Mouse (Mus musculus): ENCODE measurements around the gene Tgfb3. TPM values are rescaled to one million over a fixed set of nuclear protein-coding genes. Genes with fewer than 3 reads are reported as not detected.
A peak's percentile ranks its signal among the peaks of the same experiment; 100 is the strongest.

Gene Tgfb3
- polyA plus RNA-seq, 1 experiment = 1.3 TPM

GRCm38 (mm10) chr12:86090764-86091163, 11.9 kb upstream of the Tgfb3 start:
- TF ChIP-seq POLR2A (IDR thresholded peaks at IDR 0.05; ENCODE audit: insufficient read depth, low read length) (no peak), CTCF (IDR thresholded peaks at IDR 0.05; ENCODE audit: low read depth, low read length) (no peak), EP300 (IDR thresholded peaks at IDR 0.05; ENCODE audit: insufficient read depth, low read depth, low read length) (no peak)
- H3K9me3 ChIP-seq (replicated peaks; ENCODE audit: control insufficient read depth, insufficient read depth, low read length, poor library complexity, severe bottlenecking) = no peaks in the 10 kb centered on the region; the same call in 1 of the 2 replicates
- H3K4me3 ChIP-seq (ENCODE audit: low read depth, low read length) = no peak overlapping the region
- H3K27me3 ChIP-seq (ENCODE audit: control insufficient read depth, insufficient read depth, low read length, poor library complexity, severe bottlenecking) = no peaks in the 10 kb centered on the region
- no peak overlapping the region for H3K27ac ChIP-seq (ENCODE audit: insufficient read depth, low read length)
- no peaks in the 10 kb centered on the region for H3K4me1 ChIP-seq (ENCODE audit: control insufficient read depth, insufficient read depth, low read length)
- H3K9ac ChIP-seq (ENCODE audit: low read depth, poor library complexity, severe bottlenecking) = no peak overlapping the region
- H3K36me3 ChIP-seq (ENCODE audit: control insufficient read depth, insufficient read depth, low read length, poor library complexity, severe bottlenecking) = no peaks in the 10 kb centered on the region

GRCm38 (mm10) chr12:86088042-86088441, 9.2 kb upstream of the Tgfb3 start:
- no peaks in the 10 kb centered on the region for H3K27me3 ChIP-seq (ENCODE audit: control insufficient read depth, insufficient read depth, low read length, poor library complexity, severe bottlenecking)
- no peaks in the 10 kb centered on the region for H3K36me3 ChIP-seq (ENCODE audit: control insufficient read depth, insufficient read depth, low read length, poor library complexity, severe bottlenecking)
- no peak overlapping the region for H3K27ac ChIP-seq (ENCODE audit: insufficient read depth, low read length)
- no peak overlapping the region for H3K4me3 ChIP-seq (ENCODE audit: low read depth, low read length)
- no peak for TF ChIP-seq CTCF (IDR thresholded peaks at IDR 0.05; ENCODE audit: low read depth, low read length)
- TF ChIP-seq POLR2A (IDR thresholded peaks at IDR 0.05; ENCODE audit: insufficient read depth, low read length) = no peak
- no peak for TF ChIP-seq EP300 (IDR thresholded peaks at IDR 0.05; ENCODE audit: insufficient read depth, low read depth, low read length)
- H3K9me3 ChIP-seq (replicated peaks; ENCODE audit: control insufficient read depth, insufficient read depth, low read length, poor library complexity, severe bottlenecking) = no peaks in the 10 kb centered on the region
- no peak overlapping the region for H3K9ac ChIP-seq (ENCODE audit: low read depth, poor library complexity, severe bottlenecking)
- no peaks in the 10 kb centered on the region for H3K4me1 ChIP-seq (ENCODE audit: control insufficient read depth, insufficient read depth, low read length)

- Histone ChIP-seq H3K27me3 (ENCODE audit: control insufficient read depth, insufficient read depth, low read length, poor library complexity, severe bottlenecking) (no peaks in the 10 kb centered on the region), H3K4me3 (ENCODE audit: low read depth, low read length) (no peak overlapping the region), H3K36me3 (ENCODE audit: control insufficient read depth, insufficient read depth, low read length, poor library complexity, severe bottlenecking) (no peaks in the 10 kb centered on the region), H3K9me3 (replicated peaks; ENCODE audit: control insufficient read depth, insufficient read depth, low read length, poor library complexity, severe bottlenecking) (no peaks in the 10 kb centered on the region), H3K27ac (ENCODE audit: insufficient read depth, low read length) (no peak overlapping the region), H3K4me1 (ENCODE audit: control insufficient read depth, insufficient read depth, low read length) (no peaks in the 10 kb centered on the region), H3K9ac (ENCODE audit: low read depth, poor library complexity, severe bottlenecking) (no peak overlapping the region)
- TF ChIP-seq CTCF (IDR thresholded peaks at IDR 0.05; ENCODE audit: low read depth, low read length) (no peak), POLR2A (IDR thresholded peaks at IDR 0.05; ENCODE audit: insufficient read depth, low read length) (no peak), EP300 (IDR thresholded peaks at IDR 0.05; ENCODE audit: insufficient read depth, low read depth, low read length) (no peak)
Measured at GRCm38 (mm10) chr12:86086550-86086949, 7.7 kb upstream of the Tgfb3 start.

GRCm38 (mm10) chr12:86085873-86086272, 7.0 kb upstream of the Tgfb3 start:
- Histone ChIP-seq H3K36me3 (ENCODE audit: control insufficient read depth, insufficient read depth, low read length, poor library complexity, severe bottlenecking) (no peaks in the 10 kb centered on the region), H3K27me3 (ENCODE audit: control insufficient read depth, insufficient read depth, low read length, poor library complexity, severe bottlenecking) (no peaks in the 10 kb centered on the region), H3K4me3 (ENCODE audit: low read depth, low read length) (no peak overlapping the region), H3K9me3 (replicated peaks; ENCODE audit: control insufficient read depth, insufficient read depth, low read length, poor library complexity, severe bottlenecking) (no peaks in the 10 kb centered on the region), H3K27ac (ENCODE audit: insufficient read depth, low read length) (no peak overlapping the region), H3K9ac (ENCODE audit: low read depth, poor library complexity, severe bottlenecking) (no peak overlapping the region), H3K4me1 (ENCODE audit: control insufficient read depth, insufficient read depth, low read length) (no peaks in the 10 kb centered on the region)
- TF ChIP-seq EP300 (IDR thresholded peaks at IDR 0.05; ENCODE audit: insufficient read depth, low read depth, low read length) = no peak
- TF ChIP-seq CTCF (IDR thresholded peaks at IDR 0.05; ENCODE audit: low read depth, low read length) = no peak
- TF ChIP-seq POLR2A (IDR thresholded peaks at IDR 0.05; ENCODE audit: insufficient read depth, low read length) = no peak

GRCm38 (mm10) chr12:86082481-86083012, 3.7 kb upstream of the Tgfb3 start, which contains the start of gene Ift43:
Ift43 (plus strand) TSS chr12:86082541.
- Histone ChIP-seq H3K4me1 (ENCODE audit: control insufficient read depth, insufficient read depth, low read length) (no peaks in the 10 kb centered on the region), H3K27ac (ENCODE audit: insufficient read depth, low read length) (no peak within 1 kb of the TSS), H3K27me3 (ENCODE audit: control insufficient read depth, insufficient read depth, low read length, poor library complexity, severe bottlenecking) (0 out of 2 replicates have a peak, but pooled peaks cover 2% of the 10 kb centered on the region), H3K36me3 (ENCODE audit: control insufficient read depth, insufficient read depth, low read length, poor library complexity, severe bottlenecking) (no peaks in the 10 kb centered on the region), H3K4me3 (ENCODE audit: low read depth, low read length) (peak within 1 kb of the TSS; percentile 96), H3K9me3 (replicated peaks; ENCODE audit: control insufficient read depth, insufficient read depth, low read length, poor library complexity, severe bottlenecking) (no peaks in the 10 kb centered on the region), H3K9ac (ENCODE audit: low read depth, poor library complexity, severe bottlenecking) (peak within 1 kb of the TSS; percentile 45)
- TF ChIP-seq EP300 (IDR thresholded peaks at IDR 0.05; ENCODE audit: insufficient read depth, low read depth, low read length) = no peak
- TF ChIP-seq POLR2A (IDR thresholded peaks at IDR 0.05; ENCODE audit: insufficient read depth, low read length) = no peak
- no peak for TF ChIP-seq CTCF (IDR thresholded peaks at IDR 0.05; ENCODE audit: low read depth, low read length)

GRCm38 (mm10) chr12:86079202-86079667, 394 bp upstream of the Tgfb3 start:
- Histone ChIP-seq H3K36me3 (ENCODE audit: control insufficient read depth, insufficient read depth, low read length, poor library complexity, severe bottlenecking) (no peaks in the 10 kb centered on the region), H3K27me3 (ENCODE audit: control insufficient read depth, insufficient read depth, low read length, poor library complexity, severe bottlenecking) (0 out of 2 replicates have a peak, but pooled peaks cover 2% of the 10 kb centered on the region), H3K4me1 (ENCODE audit: control insufficient read depth, insufficient read depth, low read length) (no peaks in the 10 kb centered on the region), H3K9ac (ENCODE audit: low read depth, poor library complexity, severe bottlenecking) (peak overlapping the region; percentile 60), H3K4me3 (ENCODE audit: low read depth, low read length) (peak overlapping the region; percentile 76), H3K9me3 (replicated peaks; ENCODE audit: control insufficient read depth, insufficient read depth, low read length, poor library complexity, severe bottlenecking) (no peaks in the 10 kb centered on the region), H3K27ac (ENCODE audit: insufficient read depth, low read length) (no peak overlapping the region)
- TF ChIP-seq EP300 (IDR thresholded peaks at IDR 0.05; ENCODE audit: insufficient read depth, low read depth, low read length) = no peak
- peak; percentile 83 for TF ChIP-seq CTCF (IDR thresholded peaks at IDR 0.05; ENCODE audit: low read depth, low read length)

Data from ES-Bruce4 (cell line).